In genomic region chr4:133339148-133339749, GRCm38 (mm10) we compare ENCODE assay signal across 1 mouse cellular context.
TF ChIP-seq lines count a peak whose summit lies in the region.

No protein-coding gene starts in this region.

TF ChIP-seq in MEL, 35 proteins besides CTCF, POLR2A, EP300 and RAD21 (continued from another document):
- TF ChIP-seq MAFK (IDR thresholded peaks at IDR 0.05; ENCODE audit: borderline replicate concordance, low read depth, low read length) (no peak), GATA1 (IDR thresholded peaks at IDR 0.05; ENCODE audit: low read depth, low read length) (no peak), ZKSCAN1 (IDR thresholded peaks at IDR 0.05; ENCODE audit: low read depth, low read length) (no peak), POLR2AphosphoS2 (IDR thresholded peaks at IDR 0.05; ENCODE audit: low read length) (no peak), GABPA (IDR thresholded peaks at IDR 0.05; ENCODE audit: low read depth, low read length) (no peak), E2F4 (IDR thresholded peaks at IDR 0.05; ENCODE audit: borderline replicate concordance, low read depth, low read length) (no peak)
